9 mouse cellular contexts compared by ENCODE assay signal in the genomic region with DNA sequence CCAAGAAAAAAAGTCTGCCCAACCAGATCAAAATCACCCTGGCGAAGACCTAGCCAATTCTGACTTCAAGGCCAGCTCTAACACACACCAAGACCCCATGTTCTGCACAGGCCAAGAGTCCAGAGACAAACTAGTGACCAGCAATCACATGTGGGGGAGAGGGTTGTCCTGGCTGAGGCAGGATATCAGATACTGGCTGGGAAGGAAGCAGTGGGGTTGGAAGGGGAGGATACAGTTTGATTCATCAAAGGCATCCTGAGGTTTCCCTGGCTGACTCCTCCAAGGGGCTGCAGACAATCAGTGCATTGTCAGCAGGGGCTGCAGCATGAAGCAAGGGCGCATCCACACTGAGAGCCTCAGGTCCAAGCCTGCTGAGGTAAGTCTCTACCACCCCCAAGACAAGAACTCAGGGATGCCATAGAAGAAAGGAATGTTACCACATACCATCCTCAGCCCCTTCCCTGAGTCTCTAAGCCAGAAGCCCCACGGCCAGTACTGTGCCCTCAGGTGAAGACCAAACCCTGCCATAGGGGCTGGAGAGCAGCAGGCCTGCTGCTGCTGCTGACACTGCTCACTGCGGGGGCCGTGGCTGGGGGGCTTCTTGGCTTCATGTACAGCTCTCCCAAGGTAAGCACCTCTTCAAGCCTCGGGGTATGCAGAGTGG. TPM values are rescaled to one million over a fixed set of nuclear protein-coding genes. Genes with fewer than 3 reads are reported as not detected.
DNase-seq lines count a peak whose midpoint lies in the region; ATAC-seq and TF ChIP-seq lines count a peak whose summit lies in the region.
"Had no signal": no experiment of that assay in that cellular context is flagged by ENCODE, and none has a peak within 500 bp of the region (broad histone marks: within the 10 kb centered on the region; RNA-seq: fewer than 3 reads in every experiment).

Bricd5 (plus strand) TSS at position 273 of the 664 bp plus-strand sequence.

- H3K4me2 ChIP-seq in forebrain, postnatal 0 days (ENCODE audit: low read depth): no peak within 1 kb of the TSS
- H3K4me2 ChIP-seq in limb, embryonic 13.5 days (replicated peaks): peak within 1 kb of the TSS; percentile 100
- 0 out of 2 replicates have a peak within 1 kb of the TSS, but pooled peaks have one; percentile 5 for H3K4me2 ChIP-seq in stomach, embryonic 14.5 days (replicated peaks; ENCODE audit: low read depth, low read length)

- H3K36me3 ChIP-seq in forebrain, postnatal 0 days (ENCODE audit: insufficient read depth): peaks cover 37% of the 10 kb centered on the region
- H3K36me3 ChIP-seq in limb, embryonic 13.5 days: peaks cover 56% of the 10 kb centered on the region
- peaks cover 26% of the 10 kb centered on the region for H3K36me3 ChIP-seq in stomach, embryonic 14.5 days (ENCODE audit: control insufficient read depth, insufficient read depth, low read length)

- peak within 1 kb of the TSS; percentile 50 for H3K27ac ChIP-seq in left cerebral cortex, adult 2 months
- H3K27ac ChIP-seq in forebrain, postnatal 0 days (ENCODE audit: low read depth, low read length): peak within 1 kb of the TSS; percentile 45; the same call in 1 of the 2 replicates
- H3K27ac ChIP-seq in limb, embryonic 13.5 days: peak within 1 kb of the TSS; percentile 65; the same call in 1 of the 2 replicates
- peak within 1 kb of the TSS; percentile 67 for H3K27ac ChIP-seq in stomach, embryonic 14.5 days (ENCODE audit: low read length)

- intact Hi-C loops in left cerebral cortex, adult 2 months (cut with DNase I): no loop called here
- intact Hi-C loops in gastrocnemius, postnatal 14 days (cut with DNase I; ENCODE audit: low total_unique reads): no loop called here

- no peak for TF ChIP-seq CTCF in left cerebral cortex, adult 2 months (IDR thresholded peaks at IDR 0.05)
- no peak for TF ChIP-seq CTCF in forebrain, postnatal 0 days (IDR thresholded peaks at IDR 0.05; ENCODE audit: low read depth)

- H3K9me3 ChIP-seq in forebrain, postnatal 0 days (ENCODE audit: low read length): no peaks in the 10 kb centered on the region
- no peaks in the 10 kb centered on the region for H3K9me3 ChIP-seq in limb, embryonic 13.5 days
- H3K9me3 ChIP-seq in stomach, embryonic 14.5 days (ENCODE audit: control insufficient read depth, low read depth, low read length): no peaks in the 10 kb centered on the region

- H3K27me3 ChIP-seq in forebrain, postnatal 0 days (ENCODE audit: insufficient read depth, low read length): no peaks in the 10 kb centered on the region
- H3K27me3 ChIP-seq in limb, embryonic 13.5 days: no peaks in the 10 kb centered on the region
- H3K27me3 ChIP-seq in stomach, embryonic 14.5 days (ENCODE audit: control insufficient read depth, insufficient read depth, low read length): no peaks in the 10 kb centered on the region

- H3K4me1 ChIP-seq in forebrain, postnatal 0 days (ENCODE audit: insufficient read depth): peaks cover 15% of the 10 kb centered on the region
- H3K4me1 ChIP-seq in limb, embryonic 13.5 days: peaks cover 46% of the 10 kb centered on the region
- H3K4me1 ChIP-seq in stomach, embryonic 14.5 days (ENCODE audit: control insufficient read depth, insufficient read depth, low read length): peaks cover 29% of the 10 kb centered on the region

- no peak for DNase-seq in left cerebral cortex, adult 2 months (ENCODE audit: extremely low spot score in 1 of 2, low spot score in 2 of 2)
- no peak for DNase-seq in left cerebral cortex, adult 18-20 months (ENCODE audit: low spot score in 2 of 2)
- DNase-seq in forebrain, postnatal 0 days: no peak
- no peak for DNase-seq in right cerebral cortex, adult 2 months (ENCODE audit: low spot score in 2 of 2)
- DNase-seq in gastrocnemius, postnatal 14 days: no peak
- DNase-seq: lung, postnatal 36 days had no signal

- no peak within 1 kb of the TSS for H3K9ac ChIP-seq in forebrain, postnatal 0 days
- peak within 1 kb of the TSS; percentile 3; the same call in 1 of the 2 replicates for H3K9ac ChIP-seq in limb, embryonic 13.5 days
- no peak within 1 kb of the TSS for H3K9ac ChIP-seq in stomach, embryonic 14.5 days (replicated peaks; ENCODE audit: low read depth, low read length)

- 71% methylated on average over 6 of the region's 6 CpGs for WGBS in forebrain, postnatal 0 days
- WGBS in limb, embryonic 13.5 days: 80% methylated on average over 6 of the region's 6 CpGs
- WGBS in stomach, embryonic 14.5 days: 75% methylated on average over 6 of the region's 6 CpGs

- H3K4me3 ChIP-seq in left cerebral cortex, adult 2 months: peak within 1 kb of the TSS; percentile 81
- H3K4me3 ChIP-seq in forebrain, postnatal 0 days (ENCODE audit: low read depth, low read length): no peak within 1 kb of the TSS
- H3K4me3 ChIP-seq in limb, embryonic 13.5 days: no peak within 1 kb of the TSS
- H3K4me3 ChIP-seq in stomach, embryonic 14.5 days (ENCODE audit: low read depth, low read length): no peak within 1 kb of the TSS

- ATAC-seq in forebrain, postnatal 0 days: no peak
- no peak for ATAC-seq in limb, embryonic 13.5 days (ENCODE audit: low FRiP score, low read depth)
- ATAC-seq in stomach, embryonic 14.5 days (ENCODE audit: insufficient number of reproducible peaks, insufficient read depth, low FRiP score, low read depth): no peak

RNA-seq across cellular contexts. Expression of gene Bricd5, which starts in this region (rescaled TPM):
- 1 to 10 TPM; 1.7 to 1.9 TPM for total RNA-seq in left cerebral cortex, adult 2 months (2021)
- 1 to 10 TPM; 2.0 to 2.1 TPM for total RNA-seq in left cerebral cortex, adult 18-20 months (2021)
- total RNA-seq in forebrain, postnatal 0 days (2014; rRNA removed): 1.2 and 2.0 TPM in 2 replicates
- polyA plus RNA-seq in forebrain, postnatal 0 days (2015; fragmentation: Nextera tagmentation; extraction: Ambion mirVana): 1.6 and 4.3 TPM in 2 replicates
- not detected in 2 replicates for polyA plus RNA-seq in limb, embryonic 13.5 days (2015; fragmentation: Nextera tagmentation; extraction: Ambion mirVana)
- polyA plus RNA-seq in stomach, embryonic 14.5 days (2014; fragmentation: Nextera tagmentation; extraction: Ambion mirVana): 0.56 TPM in 1 of 2 replicates, not detected in the other
- total RNA-seq in gastrocnemius, postnatal 14 days (2021): under 1 TPM in 1 of 2 experiments, not detected in 1; 0.31 TPM
- total RNA-seq: gastrocnemius, postnatal 25 days had no signal
